Mouse (Mus musculus) hindbrain, embryonic 16.5 days (tissue): ENCODE results near the gene 1810024B03Rik. TPM values are rescaled to one million over a fixed set of nuclear protein-coding genes. Genes with fewer than 3 reads are reported as not detected.
"Not testable (repeated sequence)": the region's sequence is repeated elsewhere in the genome, so short reads cannot be mapped to it uniquely, and the experiment has no call there.

Experiments used
- ATAC-seq: fragments of 200-750 bp; cut with Nextera tagmentation; 2 replicates; pipeline ENCODE4 v1.8.0; 2017; ENCODE audit warnings: moderate TSS enrichment, moderate library complexity
- H3K27ac ChIP-seq: fragments of 300-500 bp; sonication (generic); 2 replicates; pipeline ENCODE4 v1.5.1; 2014; ENCODE audit warnings: low read depth, mild to moderate bottlenecking, control low read depth, low read length, moderate library complexity
- H3K27me3 ChIP-seq: fragments of 300-500 bp; sonication (generic); replicated peaks from 2 replicates; pipeline ENCODE4 v1.6.1; 2014; ENCODE audit warnings: low read length; ENCODE audit not compliant: control insufficient read depth, insufficient read depth
- H3K36me3 ChIP-seq: fragments of 300-500 bp; sonication (generic); 2 replicates; pipeline ENCODE4 v1.6.1; 2014; ENCODE audit warnings: mild to moderate bottlenecking, low read length, moderate library complexity, mixed read lengths; ENCODE audit not compliant: control insufficient read depth, insufficient read depth
- H3K4me1 ChIP-seq: fragments of 300-500 bp; sonication (generic); 2 replicates; pipeline ENCODE4 v1.6.1; 2014; ENCODE audit warnings: low read depth, low read length; ENCODE audit not compliant: control insufficient read depth, insufficient read depth
- H3K4me2 ChIP-seq: fragments of 300-500 bp; sonication (generic); 2 replicates; pipeline ENCODE4 v1.6.1; 2014; ENCODE audit warnings: mild to moderate bottlenecking, low read length, control low read depth, moderate library complexity
- H3K4me3 ChIP-seq: fragments of 300-500 bp; sonication (generic); 2 replicates; pipeline ENCODE4 v1.5.1; 2014; ENCODE audit warnings: mild to moderate bottlenecking, low read length, control low read depth, moderate library complexity
- H3K9ac ChIP-seq: fragments of 300-500 bp; sonication (generic); 2 replicates; pipeline ENCODE4 v1.6.1; 2014; ENCODE audit warnings: low read depth, mild to moderate bottlenecking, control low read depth, low read length, moderate library complexity
- H3K9me3 ChIP-seq: fragments of 300-500 bp; sonication (generic); 2 replicates; pipeline ENCODE4 v1.6.1; 2014; ENCODE audit warnings: mild to moderate bottlenecking, low read length, moderate library complexity; ENCODE audit not compliant: control insufficient read depth
- WGBS: fragments of 180-500 bp; shearing (Covaris S2); extraction: QIAGEN DNeasy Blood & Tissue Kit; methylation state at CpG from one replicate; pipeline ENCODE4 v1.1.7; 2014; 5-methylcytosine and 5-hydroxymethylcytosine counted together
- polyA plus RNA-seq: library from polyadenylated mRNA; unstranded; fragments of >200 nt; fragmentation: Nextera tagmentation; extraction: Ambion mirVana; gene quantifications from 2 replicates; pipeline ENCODE4 v1.2.1, GENCODE M21; 2015

The 1810024B03Rik gene
- polyA plus RNA-seq, 1 experiment from 2014 or later = 0.88 TPM

DNA sequence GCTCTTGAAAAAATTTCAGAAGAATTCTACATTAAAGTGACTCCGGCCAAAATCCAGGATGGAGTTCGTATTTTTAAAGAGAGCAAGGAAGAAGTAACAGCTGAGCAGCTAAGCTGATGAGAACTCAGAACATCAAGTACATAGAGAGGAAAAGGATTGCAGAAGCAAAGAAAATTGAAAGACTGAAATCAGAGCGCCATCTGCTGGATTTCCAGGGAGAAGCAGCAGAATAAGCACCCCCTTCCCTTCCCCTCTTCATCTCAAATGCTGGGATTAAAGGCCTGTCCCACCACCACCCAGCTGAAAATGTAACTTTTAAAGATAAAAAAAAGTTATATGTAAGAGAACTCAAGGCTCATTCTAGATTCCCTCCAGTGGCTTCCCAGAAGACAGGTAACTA is 3.1 kb downstream of the 1810024B03Rik start:
- Histone ChIP-seq H3K36me3 (no peaks in the 10 kb centered on the region), H3K4me2 (no peak overlapping the region), H3K9ac (no peak overlapping the region), H3K9me3 (no peaks in the 10 kb centered on the region), H3K4me3 (no peak overlapping the region), H3K27ac (no peak overlapping the region), H3K4me1 (peaks cover 8% of the 10 kb centered on the region), H3K27me3 (no peaks in the 10 kb centered on the region)
- no peak for ATAC-seq
- 37% methylated on average over 3 of the region's 3 CpGs for WGBS

DNA sequence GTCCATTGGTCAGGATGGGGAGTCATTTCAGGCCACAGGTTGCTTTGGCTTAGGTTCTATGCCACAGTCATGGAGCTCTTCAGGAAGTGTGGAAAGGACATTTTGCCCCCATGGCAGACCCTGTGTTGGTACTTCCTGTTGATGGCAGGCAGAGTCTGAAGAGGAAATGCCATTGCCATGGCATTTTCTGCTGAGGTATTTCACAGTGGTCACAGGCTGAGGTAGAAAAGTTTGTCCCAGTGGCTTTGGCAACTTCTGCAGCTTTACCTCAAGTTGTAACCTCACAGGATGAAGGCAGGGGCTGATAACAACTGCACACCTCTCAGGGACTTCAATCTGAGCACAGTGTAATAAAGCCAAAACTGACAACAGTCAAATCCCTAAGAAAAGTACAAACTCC is 18.5 kb downstream of the 1810024B03Rik start:
- Histone ChIP-seq H3K4me1 (no peaks in the 10 kb centered on the region), H3K27ac (no peak overlapping the region), H3K4me2 (no peak overlapping the region), H3K36me3 (no peaks in the 10 kb centered on the region), H3K4me3 (no peak overlapping the region), H3K27me3 (no peaks in the 10 kb centered on the region), H3K9me3 (no peaks in the 10 kb centered on the region), H3K9ac (no peak overlapping the region)
- ATAC-seq = no peak

DNA sequence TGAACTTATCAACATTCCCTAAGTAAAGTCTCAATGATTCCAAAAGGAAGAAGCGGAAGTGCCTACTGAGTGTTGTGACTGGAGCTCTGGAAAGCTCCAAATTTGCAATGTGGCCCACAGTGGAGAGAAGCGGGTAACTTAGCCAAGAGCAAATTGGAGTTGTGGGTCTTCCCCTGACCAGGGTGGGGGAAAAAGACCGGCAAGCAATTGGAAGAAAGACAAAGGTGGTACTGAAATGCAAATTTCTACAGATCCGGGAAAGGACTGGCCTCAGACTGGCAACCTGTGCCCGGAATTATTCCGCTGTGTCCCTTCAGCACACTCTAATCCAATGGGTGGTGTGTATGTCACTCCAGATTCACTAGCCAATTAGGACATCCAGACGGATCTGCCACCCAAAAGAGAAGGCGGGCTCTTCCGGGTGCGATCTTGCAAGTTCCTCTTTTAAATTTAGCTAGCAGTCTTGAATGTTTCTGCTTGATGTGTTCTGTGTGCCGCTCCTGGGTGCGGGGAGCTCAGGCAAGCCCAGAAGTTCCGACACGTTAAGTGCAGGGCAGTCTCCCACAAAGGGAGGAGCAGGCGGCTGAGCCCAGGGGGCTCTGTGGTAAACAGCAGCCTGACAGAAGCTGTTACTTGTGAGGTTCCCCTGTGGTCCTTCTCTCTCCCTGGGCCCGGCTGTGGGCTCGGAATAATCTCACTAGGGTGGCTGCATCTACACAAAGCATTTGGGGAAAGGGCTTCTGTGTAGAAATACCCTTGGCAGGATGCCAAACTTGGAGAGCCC is 25.3 kb downstream of the 1810024B03Rik start:
- ATAC-seq = peak; percentile 100
- peak overlapping the region; percentile 59 for H3K4me3 ChIP-seq
- H3K36me3 ChIP-seq = no peaks in the 10 kb centered on the region
- peak overlapping the region; percentile 84 for H3K27ac ChIP-seq
- peak overlapping the region; percentile 74 for H3K4me2 ChIP-seq
- H3K27me3 ChIP-seq = no peaks in the 10 kb centered on the region; the same call in none of the 2 replicates
- no peaks in the 10 kb centered on the region for H3K4me1 ChIP-seq
- no peaks in the 10 kb centered on the region for H3K9me3 ChIP-seq
- 2% methylated on average over 17 of the region's 17 CpGs for WGBS
- peak overlapping the region; percentile 78 for H3K9ac ChIP-seq

DNA sequence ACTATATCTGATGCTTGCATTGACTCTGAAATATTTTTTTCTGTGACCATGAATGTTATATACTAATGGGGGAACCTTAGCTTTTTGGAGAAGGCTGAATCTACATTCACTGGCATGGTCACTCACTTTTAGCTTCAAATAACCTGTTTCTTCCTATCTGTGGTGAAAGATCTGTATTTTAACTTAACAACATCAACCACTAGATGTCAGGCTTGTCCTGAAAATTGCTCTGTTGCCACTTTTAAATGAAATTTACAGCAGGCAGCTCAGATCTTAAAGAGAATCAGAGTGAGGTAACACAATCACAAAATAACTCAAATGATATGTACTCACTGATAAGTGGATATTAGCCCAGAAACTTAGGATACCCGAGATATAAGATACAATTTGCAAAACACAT is 41.8 kb downstream of the 1810024B03Rik start:
- H3K27me3 ChIP-seq, H3K4me2 ChIP-seq, H3K4me3 ChIP-seq, ATAC-seq, H3K27ac ChIP-seq, H3K4me1 ChIP-seq, H3K9ac ChIP-seq, H3K36me3 ChIP-seq, H3K9me3 ChIP-seq: not testable (repeated sequence)
- 9% methylated on average over 1 of the region's 1 CpGs for WGBS

DNA sequence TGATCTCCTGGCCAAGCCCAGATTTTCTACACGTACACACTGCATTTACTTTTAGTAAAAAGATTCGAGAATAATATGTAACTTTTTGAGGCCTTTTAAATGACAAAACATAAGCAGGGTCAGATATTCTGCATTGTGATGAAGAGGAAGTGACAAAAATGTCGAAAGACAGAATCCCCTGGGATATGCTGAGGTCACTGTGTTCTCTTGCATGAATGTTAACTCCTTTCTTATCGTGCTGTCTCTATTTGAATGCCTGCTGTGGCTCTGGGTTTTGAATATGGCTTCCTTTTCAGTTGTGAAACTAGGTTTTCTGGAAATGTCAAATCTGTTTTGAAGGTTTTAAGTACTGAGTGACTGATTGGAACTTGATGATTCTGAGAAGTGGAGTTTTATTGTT is 42.4 kb downstream of the 1810024B03Rik start:
- H3K9ac ChIP-seq = no peak overlapping the region
- ATAC-seq = no peak
- no peak overlapping the region for H3K4me3 ChIP-seq
- H3K27ac ChIP-seq = no peak overlapping the region
- H3K4me2 ChIP-seq = no peak overlapping the region
- H3K4me1 ChIP-seq = no peaks in the 10 kb centered on the region
- H3K9me3 ChIP-seq = no peaks in the 10 kb centered on the region
- H3K36me3 ChIP-seq = no peaks in the 10 kb centered on the region
- H3K27me3 ChIP-seq = no peaks in the 10 kb centered on the region
- WGBS = 61% methylated on average over 4 of the region's 4 CpGs

DNA sequence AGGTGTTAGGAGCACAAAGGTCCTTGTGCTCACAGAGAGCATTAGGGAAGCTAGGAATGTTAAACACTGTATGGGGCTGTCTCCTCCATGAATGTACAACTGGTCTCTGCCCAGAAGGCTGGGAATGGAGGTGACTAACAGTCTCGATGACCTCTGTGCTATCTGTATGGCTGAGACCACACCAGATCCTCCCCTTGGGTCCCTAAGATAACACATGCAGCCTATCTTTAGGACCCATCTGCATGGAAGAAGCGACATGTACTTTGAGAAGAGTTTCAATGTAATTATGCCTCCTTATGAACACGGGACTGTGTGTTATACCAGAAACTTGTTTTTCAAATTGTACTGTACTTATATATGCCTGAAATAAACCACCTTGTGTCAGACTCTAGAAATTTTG is 62.4 kb downstream of the 1810024B03Rik start:
- Histone ChIP-seq H3K36me3 (no peaks in the 10 kb centered on the region), H3K9ac (no peak overlapping the region), H3K4me2 (no peak overlapping the region), H3K9me3 (no peaks in the 10 kb centered on the region), H3K4me1 (peaks cover 4% of the 10 kb centered on the region), H3K27me3 (no peaks in the 10 kb centered on the region), H3K27ac (no peak overlapping the region), H3K4me3 (no peak overlapping the region)
- 92% methylated on average over 3 of the region's 3 CpGs for whole genome bisulfite sequencing
- no peak for ATAC-seq

DNA sequence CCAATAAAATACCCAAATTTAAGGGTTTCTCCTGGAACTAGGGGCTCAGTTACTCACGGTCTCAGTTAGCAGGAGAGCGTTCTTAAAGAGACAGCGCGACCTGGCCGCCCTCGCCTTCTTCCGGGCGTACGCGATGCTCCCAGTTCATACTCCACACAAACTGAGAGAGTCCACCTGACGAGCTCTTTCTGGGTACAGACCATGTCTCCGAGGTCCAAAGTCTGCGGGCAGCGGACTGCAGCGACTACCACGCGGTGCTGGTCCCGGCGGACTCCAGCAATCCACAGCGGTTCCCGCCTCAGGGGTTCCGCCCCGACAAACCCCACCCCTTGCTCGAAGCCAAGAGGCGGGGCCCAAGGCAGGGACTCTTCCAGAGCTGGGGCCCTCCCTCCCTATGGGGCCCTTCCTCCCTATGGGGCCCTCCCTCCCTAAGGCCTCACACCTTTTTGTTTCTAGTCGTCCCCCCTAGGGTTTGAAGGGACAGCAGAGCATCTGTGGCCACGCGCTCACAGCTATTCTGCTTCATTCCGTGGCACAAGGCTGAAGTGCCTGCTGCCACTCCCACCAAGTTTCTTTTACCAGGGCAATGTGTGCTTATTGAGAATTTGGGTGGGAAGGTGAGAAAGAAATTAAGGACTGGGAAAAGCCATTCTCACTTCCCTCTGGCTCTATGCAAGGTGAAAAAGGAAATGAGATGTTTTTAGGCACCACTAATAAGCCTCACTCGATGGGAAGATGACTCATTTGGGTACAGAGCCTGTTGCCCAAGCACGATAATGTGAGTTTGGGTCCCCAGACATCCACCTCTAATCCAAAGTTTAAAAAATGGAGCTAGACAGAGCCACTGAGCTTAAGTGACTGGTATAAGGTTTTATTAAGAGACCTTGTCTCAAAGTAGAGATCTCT is 64.7 kb downstream of the 1810024B03Rik start, which contains the start of gene Itpripl1:
Gene Itpripl1, minus strand, starts transcription at position 285 of the 906 bp plus-strand sequence.
- Histone ChIP-seq H3K4me3 (peak within 1 kb of the TSS; percentile 55), H3K27ac (no peak within 1 kb of the TSS), H3K9me3 (no peaks in the 10 kb centered on the region), H3K27me3 (no peaks in the 10 kb centered on the region), H3K4me1 (peaks cover 4% of the 10 kb centered on the region), H3K9ac (peak within 1 kb of the TSS; percentile 74), H3K36me3 (no peaks in the 10 kb centered on the region), H3K4me2 (peak within 1 kb of the TSS; percentile 81)
- ATAC-seq = peak; percentile 90
- 4% methylated on average over 31 of the region's 31 CpGs for WGBS

DNA sequence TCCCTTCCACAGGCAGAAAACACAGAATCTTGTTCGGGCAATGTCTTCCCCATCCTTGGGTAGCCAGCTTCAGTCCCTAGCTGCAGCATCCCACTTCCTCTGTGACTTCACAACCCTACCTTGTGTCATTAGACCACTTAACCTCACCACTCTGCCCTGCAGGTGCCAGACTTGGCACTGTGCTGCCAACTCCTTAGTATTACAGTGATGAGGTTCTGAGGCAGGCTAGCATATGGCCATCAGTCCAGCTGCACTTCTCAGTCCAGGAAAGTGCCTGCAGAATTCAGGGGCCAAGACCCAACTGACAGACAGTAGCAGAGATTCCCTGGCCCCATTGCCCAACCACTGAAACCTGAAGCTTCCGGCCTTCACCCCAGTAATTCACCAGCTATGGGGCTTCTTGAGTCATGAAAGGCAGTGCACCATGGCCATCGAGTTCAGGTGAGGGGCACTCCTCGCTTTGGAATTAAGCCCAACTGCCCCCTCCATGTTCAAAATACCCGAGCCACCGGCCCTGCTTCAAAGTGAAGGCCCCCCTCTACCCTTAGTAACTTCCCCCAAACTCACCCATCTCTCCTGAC is 65.4 kb downstream of the 1810024B03Rik start:
- no peak; the same call in 1 of the 2 replicates for ATAC-seq
- Histone ChIP-seq H3K27me3 (no peaks in the 10 kb centered on the region), H3K36me3 (no peaks in the 10 kb centered on the region)

DNA sequence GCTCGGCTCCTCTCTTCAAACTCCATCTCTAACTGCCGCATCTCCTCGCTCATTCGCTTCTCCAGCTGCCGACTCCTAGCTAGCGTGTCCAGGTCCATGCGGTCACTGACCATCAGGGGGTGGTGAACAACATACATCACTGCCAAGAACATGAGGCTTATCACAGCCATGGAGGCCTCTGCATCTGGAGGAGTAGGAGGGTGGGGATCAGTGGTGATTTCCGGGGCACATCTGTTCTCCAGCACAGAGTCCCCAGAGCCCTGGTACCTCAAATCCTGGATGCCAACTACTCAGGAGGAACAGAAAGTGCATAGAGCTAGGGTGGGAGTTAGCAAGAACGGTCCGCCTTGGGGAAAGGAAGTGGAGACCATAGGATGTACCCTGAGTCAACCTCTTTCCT is 66.0 kb downstream of the 1810024B03Rik start:
- no peak overlapping the region for H3K9ac ChIP-seq
- ATAC-seq = no peak
- no peaks in the 10 kb centered on the region for H3K9me3 ChIP-seq
- peak overlapping the region; percentile 81 for H3K4me2 ChIP-seq
- H3K4me1 ChIP-seq = peaks cover 4% of the 10 kb centered on the region
- H3K27me3 ChIP-seq = no peaks in the 10 kb centered on the region
- WGBS = 80% methylated on average over 10 of the region's 10 CpGs
- no peak overlapping the region for H3K27ac ChIP-seq
- H3K4me3 ChIP-seq = no peak overlapping the region
- no peaks in the 10 kb centered on the region for H3K36me3 ChIP-seq

More for the DNA sequence above, 65.4 kb downstream of the 1810024B03Rik start:
- Histone ChIP-seq H3K4me1 (peaks cover 4% of the 10 kb centered on the region), H3K27ac (no peak overlapping the region), H3K9ac (peak overlapping the region; percentile 74), H3K4me3 (peak overlapping the region; percentile 55), H3K4me2 (peak overlapping the region; percentile 81), H3K9me3 (no peaks in the 10 kb centered on the region)
- 10% methylated on average over 6 of the region's 6 CpGs for WGBS
